Mouse (Mus musculus): ENCODE data around the gene Nol9.
"Not testable (repeated sequence)": the region's sequence is repeated elsewhere in the genome, so short reads cannot be mapped to it uniquely, and the experiment has no call there.

The Nol9 gene

GRCm38 (mm10) chr4:152010707-152011134 is 28.4 kb upstream of the Nol9 start:
- peak; percentile 34 for DNase-seq

- no peak for DNase-seq
These were observed 27.9 kb upstream of the Nol9 start for GRCm38 (mm10) chr4:152011171-152011760.

GRCm38 (mm10) chr4:152012109-152012508 is 27.0 kb upstream of the Nol9 start:
- DNase-seq: no peak

GRCm38 (mm10) chr4:152013036-152013813 is 25.9 kb upstream of the Nol9 start:
- peak; percentile 42 for DNase-seq

- DNase-seq: no peak
These were observed 20.0 kb upstream of the Nol9 start for GRCm38 (mm10) chr4:152019073-152019472.

- no peak for DNase-seq
These were observed 19.1 kb upstream of the Nol9 start for GRCm38 (mm10) chr4:152020024-152020423.

GRCm38 (mm10) chr4:152021568-152022097 is 17.5 kb upstream of the Nol9 start:
- no peak for DNase-seq

GRCm38 (mm10) chr4:152022506-152022905 is 16.6 kb upstream of the Nol9 start:
- DNase-seq: no peak

GRCm38 (mm10) chr4:152024525-152024924 is 14.6 kb upstream of the Nol9 start:
- DNase-seq: no peak

GRCm38 (mm10) chr4:152026751-152027508 is 12.2 kb upstream of the Nol9 start:
- peak; percentile 63 for DNase-seq

- peak; percentile 98 for DNase-seq
These were observed 11.6 kb upstream of the Nol9 start, which contains the start of gene Zbtb48 for GRCm38 (mm10) chr4:152027524-152027923. Gene Zbtb48, minus strand, starts transcription at chr4:152027671.

GRCm38 (mm10) chr4:152028456-152028855 is 10.7 kb upstream of the Nol9 start:
- DNase-seq: no peak

- DNase-seq: peak; percentile 45
These were observed 10.0 kb upstream of the Nol9 start for GRCm38 (mm10) chr4:152029087-152029486.

GRCm38 (mm10) chr4:152029997-152030396 is 9.1 kb upstream of the Nol9 start:
- DNase-seq: peak; percentile 40

GRCm38 (mm10) chr4:152032922-152033321 is 6.2 kb upstream of the Nol9 start:
- no peak for DNase-seq

GRCm38 (mm10) chr4:152036464-152036863 is 2.7 kb upstream of the Nol9 start:
- DNase-seq: not testable (repeated sequence)

- peak; percentile 38 for DNase-seq
These were observed 716 bp upstream of the Nol9 start, which contains the start of gene Tas1r1 for GRCm38 (mm10) chr4:152038225-152038984. Gene Tas1r1, minus strand, starts transcription at chr4:152038568.

- DNase-seq: no peak
These were observed 750 bp downstream of the Nol9 start for GRCm38 (mm10) chr4:152039831-152040310.

GRCm38 (mm10) chr4:152041924-152042641 is 3.0 kb downstream of the Nol9 start:
- peak; percentile 5 for DNase-seq

GRCm38 (mm10) chr4:152043171-152043570 is 4.0 kb downstream of the Nol9 start:
- no peak for DNase-seq

GRCm38 (mm10) chr4:152044609-152045008 is 5.5 kb downstream of the Nol9 start:
- peak; percentile 28 for DNase-seq

Measured in kidney, postnatal 10 days (tissue).